Mouse (Mus musculus): Measurements from ENCODE around the gene Ppp1r9a.

- TF ChIP-seq POLR2A (IDR thresholded peaks at IDR 0.05; ENCODE audit: insufficient read depth, low read length) (no peak), CTCF (IDR thresholded peaks at IDR 0.05; ENCODE audit: low read depth, low read length) (no peak)
These were observed 59.5 kb downstream of the Ppp1r9a start for GRCm38 (mm10) chr6:4962197-4962596.

Data from ES-Bruce4 (cell line).